Mouse (Mus musculus): ENCODE data around the gene Stxbp5l. TPM values are rescaled to one million over a fixed set of nuclear protein-coding genes. Genes with fewer than 3 reads are reported as not detected.

Stxbp5l gene
- polyA plus RNA-seq (2012; rRNA removed) = 0.15 TPM in 1 of 2 replicates, not detected in the other

GRCm38 (mm10) chr16:37384821-37385344 lies at the start of gene Stxbp5l:
Gene Stxbp5l (minus strand): TSS chr16:37384962.

Other genes starting within 250 kb of the Stxbp5l start
- gene Gtf2e1, start 154.8 kb upstream of the Stxbp5l start, polyA plus RNA-seq (2012; rRNA removed) = 2.5 and 2.9 TPM in 2 replicates
- gene Rabl3, start 154.9 kb upstream of the Stxbp5l start, polyA plus RNA-seq (2012; rRNA removed) = 1.3 and 2.0 TPM in 2 replicates
- 0.08 TPM in 1 of 2 replicates, not detected in the other for gene Hgd, start 195.2 kb upstream of the Stxbp5l start, polyA plus RNA-seq (2012; rRNA removed)